Mouse (Mus musculus): ENCODE results near the gene Olfr694. TPM values are rescaled to one million over a fixed set of nuclear protein-coding genes. Genes with fewer than 3 reads are reported as not detected.
"Not testable (repeated sequence)": the region's sequence is repeated elsewhere in the genome, so short reads cannot be mapped to it uniquely, and the experiment has no call there.

The Olfr694 gene
- not detected in 2 replicates for polyA plus RNA-seq (2016; fragmentation: Nextera tagmentation; extraction: Ambion mirVana)

DNA sequence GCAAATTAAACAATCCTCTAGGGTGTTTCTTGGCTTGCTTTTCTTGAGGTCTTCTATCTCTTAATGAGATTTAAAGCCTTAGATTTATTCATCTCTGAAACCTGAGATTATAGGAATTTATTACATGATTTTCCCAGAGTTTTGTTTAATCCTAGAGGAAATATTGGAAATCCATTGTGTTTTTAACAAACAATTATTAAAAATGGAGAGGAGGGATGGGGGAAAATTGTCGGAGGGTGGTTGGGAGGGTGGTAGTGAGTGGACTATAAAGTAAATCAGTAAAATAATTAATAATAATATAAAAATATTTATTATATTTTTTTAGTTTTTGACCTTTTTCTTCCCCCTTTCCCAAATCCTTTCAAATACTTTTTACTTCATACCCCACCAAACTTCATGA lies at the start of gene Olfr694:
Gene Olfr694, minus strand, starts transcription at position 101 of the 400 bp plus-strand sequence.
- ATAC-seq (ENCODE audit: low FRiP score, low read depth) = no peak
- no peak within 1 kb of the TSS for H3K27ac ChIP-seq
- H3K9me3 ChIP-seq = 0 out of 2 replicates have a peak, but pooled peaks cover 3% of the 10 kb centered on the region
- no peaks in the 10 kb centered on the region for H3K4me1 ChIP-seq
- 98% methylated on average over 1 of the region's 1 CpGs for WGBS
- no peaks in the 10 kb centered on the region for H3K27me3 ChIP-seq (replicated peaks)
- H3K4me2 ChIP-seq (replicated peaks) = no peak within 1 kb of the TSS
- no peak within 1 kb of the TSS for H3K4me3 ChIP-seq
- no peak within 1 kb of the TSS for H3K9ac ChIP-seq
- no peaks in the 10 kb centered on the region for H3K36me3 ChIP-seq

GRCm38 (mm10) chr7:106737028-106737427 lies 45.4 kb upstream of the Olfr694 start:
- no peaks in the 10 kb centered on the region for H3K4me1 ChIP-seq
- H3K9ac ChIP-seq = no peak overlapping the region
- ATAC-seq (ENCODE audit: low FRiP score, low read depth) = no peak
- no peak overlapping the region for H3K4me3 ChIP-seq
- no peak overlapping the region for H3K27ac ChIP-seq
- H3K4me2 ChIP-seq (replicated peaks) = no peak overlapping the region
- no peaks in the 10 kb centered on the region for H3K9me3 ChIP-seq
- H3K36me3 ChIP-seq = no peaks in the 10 kb centered on the region
- H3K27me3 ChIP-seq (replicated peaks) = no peaks in the 10 kb centered on the region

- no peaks in the 10 kb centered on the region for H3K27me3 ChIP-seq (replicated peaks)
- no peaks in the 10 kb centered on the region for H3K4me1 ChIP-seq
- H3K9me3 ChIP-seq = no peaks in the 10 kb centered on the region
- no peak overlapping the region for H3K4me2 ChIP-seq (replicated peaks)
- H3K36me3 ChIP-seq = no peaks in the 10 kb centered on the region
- no peak overlapping the region for H3K4me3 ChIP-seq
- WGBS = 37% methylated on average over 2 of the region's 2 CpGs
- H3K9ac ChIP-seq = no peak overlapping the region
- no peak for ATAC-seq (ENCODE audit: low FRiP score, low read depth)
- H3K27ac ChIP-seq = no peak overlapping the region
Observed at GRCm38 (mm10) chr7:106733717-106734116, 42.1 kb upstream of the Olfr694 start.

DNA sequence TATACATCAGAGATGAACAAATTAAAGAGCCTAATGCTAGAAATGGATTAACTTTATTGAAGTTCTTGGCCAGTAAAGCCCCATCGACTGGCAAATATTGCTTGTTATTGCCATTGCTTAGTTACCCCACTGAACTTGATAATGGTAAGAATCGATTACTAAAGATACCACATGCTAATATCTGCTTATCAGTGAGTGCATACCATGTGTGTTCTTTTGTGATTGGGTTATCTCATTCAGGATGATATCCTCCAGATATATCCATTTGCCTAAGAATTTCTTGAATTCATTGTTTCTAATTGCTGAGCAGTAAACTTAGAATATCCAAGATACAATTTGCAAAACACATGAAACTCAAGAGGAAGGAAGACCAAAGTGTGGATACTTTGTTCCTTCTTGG lies 34.0 kb upstream of the Olfr694 start:
- H3K27ac ChIP-seq; H3K4me1 ChIP-seq; H3K9me3 ChIP-seq; H3K4me3 ChIP-seq; H3K27me3 ChIP-seq (replicated peaks); ATAC-seq (ENCODE audit: low FRiP score, low read depth); H3K9ac ChIP-seq; H3K36me3 ChIP-seq; H3K4me2 ChIP-seq (replicated peaks): not testable (repeated sequence)
- WGBS = 89% methylated on average over 2 of the region's 2 CpGs

DNA sequence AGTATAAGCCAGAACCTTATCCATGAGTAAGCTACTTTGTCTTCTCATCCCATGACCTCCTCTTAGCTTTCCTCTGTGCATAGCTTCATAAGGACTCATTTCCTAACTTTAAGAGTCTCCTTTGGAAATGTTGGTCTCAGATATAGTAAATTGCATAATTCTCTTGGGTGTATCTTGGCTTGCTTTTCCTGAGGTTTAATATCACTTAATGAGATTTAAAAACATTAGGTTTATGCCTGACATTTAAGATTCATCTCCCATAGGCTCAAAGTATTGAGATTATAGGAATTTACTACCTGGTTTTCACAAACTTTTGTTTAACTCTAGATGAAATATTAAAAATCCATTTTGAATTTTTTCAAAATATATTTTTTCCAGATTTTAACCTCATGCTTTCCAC lies 24.7 kb upstream of the Olfr694 start, which contains the start of gene Olfr695:
Gene Olfr695, minus strand, starts transcription at position 101 of the 400 bp plus-strand sequence.
- no peak within 1 kb of the TSS for H3K4me2 ChIP-seq (replicated peaks)
- H3K27me3 ChIP-seq (replicated peaks) = no peaks in the 10 kb centered on the region
- no peak within 1 kb of the TSS for H3K9ac ChIP-seq
- no peaks in the 10 kb centered on the region for H3K4me1 ChIP-seq
- no peak within 1 kb of the TSS for H3K4me3 ChIP-seq
- no peak for ATAC-seq (ENCODE audit: low FRiP score, low read depth)
- no peak within 1 kb of the TSS for H3K27ac ChIP-seq
- H3K9me3 ChIP-seq = no peaks in the 10 kb centered on the region
- no peaks in the 10 kb centered on the region for H3K36me3 ChIP-seq

DNA sequence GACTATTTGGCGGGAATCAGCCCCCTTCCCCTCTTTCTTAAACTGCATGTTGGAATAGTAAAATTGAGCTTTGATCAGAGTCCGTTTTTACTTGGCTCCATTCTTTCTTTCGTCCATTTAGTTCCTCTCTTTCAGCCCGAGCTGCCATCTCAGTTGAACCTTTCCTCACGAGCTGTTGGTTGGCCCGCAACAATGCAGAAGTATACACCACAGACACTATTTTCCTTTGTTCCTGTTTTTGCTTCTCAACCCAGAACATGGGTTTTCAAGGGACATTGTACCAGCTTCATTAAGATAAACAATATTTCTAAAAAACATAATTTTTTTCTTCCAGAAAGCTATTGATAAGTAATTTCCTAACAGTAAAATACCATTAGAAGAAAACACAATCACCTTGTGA lies 19.8 kb upstream of the Olfr694 start:
- no peak overlapping the region for H3K4me2 ChIP-seq (replicated peaks)
- no peaks in the 10 kb centered on the region for H3K4me1 ChIP-seq
- H3K9ac ChIP-seq = no peak overlapping the region
- H3K36me3 ChIP-seq = no peaks in the 10 kb centered on the region
- no peak overlapping the region for H3K27ac ChIP-seq
- no peak overlapping the region for H3K4me3 ChIP-seq
- WGBS = 87% methylated on average over 6 of the region's 6 CpGs
- no peaks in the 10 kb centered on the region for H3K27me3 ChIP-seq (replicated peaks)
- no peaks in the 10 kb centered on the region for H3K9me3 ChIP-seq
- ATAC-seq (ENCODE audit: low FRiP score, low read depth) = no peak

DNA sequence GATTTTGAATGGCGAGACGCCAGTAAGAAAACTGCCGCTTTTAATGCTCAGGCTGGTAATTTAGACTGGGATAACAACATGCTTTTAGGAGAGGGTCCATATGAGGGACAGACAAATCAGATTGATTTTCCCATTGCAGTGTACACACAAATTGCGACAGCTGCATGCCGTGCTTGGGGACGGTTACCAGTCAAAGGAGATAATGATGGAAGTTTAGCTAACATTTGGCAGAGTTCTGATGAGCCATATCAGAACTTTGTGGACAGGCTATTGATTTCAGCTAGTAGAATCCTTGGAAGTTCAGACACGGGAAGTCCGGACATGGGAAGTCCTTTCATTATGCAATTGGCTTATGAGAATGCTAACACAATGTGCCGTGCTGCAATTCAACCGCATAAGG lies 16.1 kb upstream of the Olfr694 start:
- H3K9me3 ChIP-seq; H3K27ac ChIP-seq; H3K9ac ChIP-seq; H3K36me3 ChIP-seq; ATAC-seq (ENCODE audit: low FRiP score, low read depth); H3K4me2 ChIP-seq (replicated peaks); H3K4me3 ChIP-seq; H3K27me3 ChIP-seq (replicated peaks); H3K4me1 ChIP-seq: not testable (repeated sequence)
- WGBS = 91% methylated on average over 10 of the region's 10 CpGs

- no peak for ATAC-seq (ENCODE audit: low FRiP score, low read depth)
- H3K9ac ChIP-seq = no peak overlapping the region
- no peaks in the 10 kb centered on the region for H3K4me1 ChIP-seq
- H3K9me3 ChIP-seq = peaks cover 11% of the 10 kb centered on the region; the same call in 1 of the 2 replicates
- H3K27ac ChIP-seq = no peak overlapping the region
- WGBS = 76% methylated on average over 1 of the region's 1 CpGs
- no peak overlapping the region for H3K4me3 ChIP-seq
- no peak overlapping the region for H3K4me2 ChIP-seq (replicated peaks)
- H3K27me3 ChIP-seq (replicated peaks) = no peaks in the 10 kb centered on the region
- H3K36me3 ChIP-seq = no peaks in the 10 kb centered on the region
Observed at GRCm38 (mm10) chr7:106696891-106697290, 5.3 kb upstream of the Olfr694 start.

DNA sequence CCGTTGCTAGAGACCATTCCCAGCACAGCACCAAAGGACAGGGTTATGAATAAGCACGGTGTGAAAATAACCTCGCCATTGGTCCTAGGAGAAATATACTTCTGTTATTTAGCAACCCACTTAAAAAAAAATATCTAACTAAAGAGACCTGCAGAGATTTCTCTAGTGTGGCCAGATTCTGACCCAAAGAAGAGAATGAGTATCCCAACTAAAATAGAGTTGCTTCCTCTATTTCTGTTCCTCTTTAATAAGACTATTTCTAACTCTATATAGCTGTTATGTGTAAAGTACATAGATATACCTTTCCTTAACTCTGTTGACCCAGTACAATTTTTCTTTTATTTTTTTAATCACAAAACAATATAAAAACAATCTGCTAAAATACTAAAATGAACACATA lies 1.4 kb upstream of the Olfr694 start:
- Histone ChIP-seq H3K27ac (no peak overlapping the region), H3K4me3 (no peak overlapping the region), H3K36me3 (no peaks in the 10 kb centered on the region), H3K9ac (no peak overlapping the region), H3K4me2 (replicated peaks) (no peak overlapping the region), H3K27me3 (replicated peaks) (no peaks in the 10 kb centered on the region), H3K4me1 (no peaks in the 10 kb centered on the region), H3K9me3 (0 out of 2 replicates have a peak, but pooled peaks cover 3% of the 10 kb centered on the region)
- 86% methylated on average over 3 of the region's 3 CpGs for WGBS
- no peak for ATAC-seq (ENCODE audit: low FRiP score, low read depth)

DNA sequence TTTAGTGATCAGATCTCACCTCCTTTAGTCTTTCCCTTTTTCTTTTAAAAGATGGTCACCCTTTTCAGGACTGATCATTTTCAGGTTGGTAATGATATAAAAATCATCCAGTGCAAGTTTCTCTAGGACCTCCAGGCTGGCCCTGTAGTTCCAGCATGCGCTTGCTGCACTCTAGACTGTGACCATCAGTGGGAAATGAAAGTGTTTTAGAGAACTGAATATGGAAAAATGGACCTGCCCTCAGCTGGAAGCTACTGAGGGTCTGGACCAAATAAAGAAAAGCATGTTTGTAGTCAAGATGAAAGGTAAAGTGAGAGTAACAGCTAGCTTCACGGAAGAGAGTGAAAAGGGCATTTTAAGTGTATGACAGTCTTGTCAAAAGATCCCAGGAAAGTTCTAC lies 6.2 kb downstream of the Olfr694 start:
- H3K27ac ChIP-seq = no peak overlapping the region
- H3K27me3 ChIP-seq (replicated peaks) = no peaks in the 10 kb centered on the region
- H3K9me3 ChIP-seq = no peaks in the 10 kb centered on the region
- H3K4me1 ChIP-seq = no peaks in the 10 kb centered on the region
- no peak for ATAC-seq (ENCODE audit: low FRiP score, low read depth)
- 90% methylated on average over 2 of the region's 2 CpGs for WGBS
- no peak overlapping the region for H3K4me3 ChIP-seq
- no peak overlapping the region for H3K9ac ChIP-seq
- H3K4me2 ChIP-seq (replicated peaks) = no peak overlapping the region
- H3K36me3 ChIP-seq = no peaks in the 10 kb centered on the region

- H3K36me3 ChIP-seq = no peaks in the 10 kb centered on the region
- H3K27me3 ChIP-seq (replicated peaks) = no peaks in the 10 kb centered on the region
- H3K4me1 ChIP-seq = no peaks in the 10 kb centered on the region
- H3K4me3 ChIP-seq = no peak within 1 kb of the TSS
- no peak within 1 kb of the TSS for H3K27ac ChIP-seq
- no peak for ATAC-seq (ENCODE audit: low FRiP score, low read depth)
- no peaks in the 10 kb centered on the region for H3K9me3 ChIP-seq
- H3K4me2 ChIP-seq (replicated peaks) = no peak within 1 kb of the TSS
- no peak within 1 kb of the TSS for H3K9ac ChIP-seq
Observed at GRCm38 (mm10) chr7:106680484-106680883, 11.1 kb downstream of the Olfr694 start, which contains the start of gene Olfr693. Gene Olfr693 (minus strand): TSS chr7:106680584.

- H3K4me2 ChIP-seq (replicated peaks) = no peak overlapping the region
- no peak overlapping the region for H3K4me3 ChIP-seq
- H3K9ac ChIP-seq = no peak overlapping the region
- ATAC-seq (ENCODE audit: low FRiP score, low read depth) = no peak
- no peaks in the 10 kb centered on the region for H3K4me1 ChIP-seq
- H3K9me3 ChIP-seq = no peaks in the 10 kb centered on the region
- H3K27me3 ChIP-seq (replicated peaks) = no peaks in the 10 kb centered on the region
- no peak overlapping the region for H3K27ac ChIP-seq
- no peaks in the 10 kb centered on the region for H3K36me3 ChIP-seq
Observed at GRCm38 (mm10) chr7:106652344-106652652, 39.3 kb downstream of the Olfr694 start.

DNA sequence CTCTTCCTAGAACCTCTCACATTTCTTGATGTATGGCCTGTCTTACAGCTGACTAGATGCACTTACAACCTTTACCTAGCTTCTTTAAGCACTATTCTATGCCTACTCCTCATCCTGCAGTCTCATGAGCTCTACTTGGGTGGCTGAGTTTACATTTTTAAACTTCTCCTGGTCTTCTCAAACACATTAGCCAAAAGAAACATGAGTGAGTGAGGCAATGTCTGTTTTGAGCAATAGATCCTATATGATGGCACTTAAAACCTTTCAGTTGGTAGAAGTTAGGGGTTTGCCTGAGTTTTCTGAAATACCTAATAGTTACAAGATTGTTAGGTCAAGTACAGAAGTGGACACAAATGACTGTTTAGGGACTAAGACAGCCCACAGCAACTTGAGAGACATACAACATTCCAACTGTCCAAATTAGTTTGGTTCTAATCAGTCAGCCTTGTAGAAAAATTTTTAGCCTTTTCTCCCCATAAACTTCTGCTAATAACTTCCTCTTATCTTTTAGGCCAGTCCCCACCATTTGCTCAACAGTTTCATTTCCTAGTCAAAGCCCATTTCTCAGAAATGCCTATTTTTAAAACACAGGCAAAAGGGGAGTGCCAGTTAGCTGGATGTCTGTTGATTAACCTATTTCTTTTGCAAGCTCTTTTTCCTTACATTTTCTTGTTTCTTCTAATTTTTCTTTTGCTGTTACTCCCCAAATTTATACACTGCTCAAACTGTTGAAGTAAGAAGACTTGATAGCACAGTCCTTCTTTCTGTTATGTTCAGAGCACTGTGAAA lies 39.9 kb downstream of the Olfr694 start:
- Histone ChIP-seq H3K9ac (no peak overlapping the region), H3K9me3 (no peaks in the 10 kb centered on the region), H3K4me3 (no peak overlapping the region), H3K4me2 (replicated peaks) (no peak overlapping the region), H3K36me3 (no peaks in the 10 kb centered on the region), H3K4me1 (no peaks in the 10 kb centered on the region), H3K27me3 (replicated peaks) (no peaks in the 10 kb centered on the region), H3K27ac (no peak overlapping the region)
- no peak for ATAC-seq (ENCODE audit: low FRiP score, low read depth)

Measured in neural tube, embryonic 12.5 days (tissue).